Mouse (Mus musculus) C2C12 (cell line): ENCODE measurements around the gene Psrc1.

Source experiments
- CTCF ChIP-seq: IDR thresholded peaks from one replicate; pipeline ENCODE4 v1.5.1; 2011; ENCODE audit not compliant: control insufficient read depth, insufficient read depth, insufficient read length
- MAX ChIP-seq: IDR thresholded peaks from one replicate; pipeline ENCODE4 v1.6.1; 2011; ENCODE audit warnings: mild to moderate bottlenecking, control low read depth
- MYOD1 ChIP-seq: IDR thresholded peaks from one replicate; pipeline ENCODE4 v1.6.1; 2011; ENCODE audit warnings: low read depth; ENCODE audit not compliant: control insufficient read depth, insufficient read length

GRCm38 (mm10) chr3:108372691-108373090, 10.9 kb upstream of the Psrc1 start:
- no peak for TF ChIP-seq CTCF
- TF ChIP-seq MYOD1: no peak
- no peak for TF ChIP-seq MAX
